Mouse (Mus musculus): ENCODE data around the gene Trim61.

DNA sequence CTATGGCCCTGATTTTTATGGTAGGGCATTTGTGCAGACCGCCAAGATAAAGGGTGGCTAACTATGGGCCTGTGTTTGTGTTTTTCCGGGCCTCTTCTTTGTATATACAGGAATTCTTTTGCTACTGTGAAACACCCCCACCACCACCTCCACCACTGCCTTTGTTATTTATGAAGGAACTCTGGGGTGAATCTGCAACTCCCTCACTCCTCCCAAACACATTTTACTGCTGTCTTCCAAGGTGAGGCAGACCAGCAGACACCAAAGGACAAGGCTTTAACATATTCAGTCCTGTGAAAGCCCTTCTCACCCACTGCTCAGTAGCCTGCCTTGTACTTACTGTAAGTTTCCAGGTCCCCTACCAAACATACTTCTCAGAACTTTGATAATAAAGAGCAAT, 15.8 kb upstream of the Trim61 start:
- TF ChIP-seq CTCF (IDR thresholded peaks at IDR 0.05; ENCODE audit: low read depth, low read length) = no peak
- TF ChIP-seq EP300 (IDR thresholded peaks at IDR 0.05; ENCODE audit: insufficient read depth, low read depth, low read length) = no peak
- no peak for TF ChIP-seq POLR2A (IDR thresholded peaks at IDR 0.05; ENCODE audit: insufficient read depth, low read length)

Measured in ES-Bruce4 (cell line).